Mouse (Mus musculus) MEL (cell line): Measurements from ENCODE around the gene Ccdc107. TPM values are rescaled to one million over a fixed set of nuclear protein-coding genes. Genes with fewer than 3 reads are reported as not detected.
A peak's percentile ranks its signal among the peaks of the same experiment; 100 is the strongest.

Source experiments
- DNase-seq: peaks from one replicate; pipeline ENCODE4 v3.0.0; 2011; ENCODE audit warnings: low read depth, low spot score
- H3K27ac ChIP-seq: 2 replicates; pipeline ENCODE4 v1.5.1; 2012; ENCODE audit warnings: low read depth, mild to moderate bottlenecking, control low read depth, low read length, moderate library complexity; ENCODE audit not compliant: control insufficient read depth
- H3K27me3 ChIP-seq, 2 experiments: fragments of 150-350 bp in 1 of 2; sonication (generic) in 1 of 2; 2 replicates each; pipeline ENCODE4 v1.6.1; 2012; ENCODE audit warnings: low read length in 2 of 2, mild to moderate bottlenecking in 2 of 2, improper control_type of control experiment in 1 of 2, moderate library complexity in 1 of 2; ENCODE audit not compliant: insufficient read depth in 2 of 2, control insufficient read depth in 1 of 2
- H3K36me3 ChIP-seq, 2 experiments: 2 replicates each; pipeline ENCODE4 v1.6.1; 2012 to 2014; ENCODE audit warnings: low read length in 2 of 2, improper control_type of control experiment in 1 of 2, inconsistent platforms in 1 of 2, mild to moderate bottlenecking in 1 of 2; ENCODE audit not compliant: insufficient read depth in 2 of 2, control insufficient read depth in 1 of 2
- H3K4me1 ChIP-seq, 2 experiments: fragments of 150-350 bp in 1 of 2; sonication (generic) in 1 of 2; 2 replicates each; pipeline ENCODE4 v1.6.1; 2012; ENCODE audit warnings: low read length in 2 of 2, improper control_type of control experiment in 1 of 2, mild to moderate bottlenecking in 1 of 2; ENCODE audit not compliant: insufficient read depth in 2 of 2, control insufficient read depth in 1 of 2
- H3K4me3 ChIP-seq, 2 experiments: fragments of 150-350 bp in 1 of 2; sonication (generic) in 1 of 2; 2 replicates each; pipeline ENCODE4 v1.5.1; 2012; ENCODE audit warnings: low read depth in 2 of 2, low read length in 2 of 2, mild to moderate bottlenecking in 2 of 2, moderate library complexity in 2 of 2, control low read depth in 1 of 2, improper control_type of control experiment in 1 of 2; ENCODE audit not compliant: control insufficient read depth in 1 of 2, insufficient read depth in 1 of 2
- H3K79me2 ChIP-seq: 2 replicates; pipeline ENCODE4 v1.6.1; 2012; ENCODE audit warnings: mild to moderate bottlenecking, low read length, moderate library complexity; ENCODE audit not compliant: control insufficient read depth, poor library complexity, insufficient read depth
- H3K9ac ChIP-seq: 2 replicates; pipeline ENCODE4 v1.6.1; 2012; ENCODE audit warnings: low read depth, mild to moderate bottlenecking, control low read depth, low read length, moderate library complexity; ENCODE audit not compliant: control insufficient read depth, poor library complexity, severe bottlenecking
- H3K9me3 ChIP-seq: fragments of 150-350 bp; sonication (generic); replicated peaks from 2 replicates; pipeline ENCODE4 v1.6.1; 2012; ENCODE audit warnings: mild to moderate bottlenecking, low read length, improper control_type of control experiment, moderate library complexity; ENCODE audit not compliant: insufficient read depth
- BHLHE40 ChIP-seq: IDR thresholded peaks from 2 replicates; pipeline ENCODE4 v1.6.1; 2012; ENCODE audit warnings: low read depth, mild to moderate bottlenecking, inconsistent platforms, low read length, improper control_type of control experiment, borderline replicate concordance
- CHD2 ChIP-seq: IDR thresholded peaks from 2 replicates; pipeline ENCODE4 v1.6.1; 2011; ENCODE audit warnings: low read length, improper control_type of control experiment
- CTCF ChIP-seq, 3 experiments: IDR thresholded peaks in 2 of 3; conservative IDR thresholded peaks in 1 of 3; 2 replicates each; pipeline ENCODE4 v1.5.1; 2011 to 2012; ENCODE audit warnings: low read length in 3 of 3, low read depth in 2 of 3, mild to moderate bottlenecking in 2 of 3, improper control_type of control experiment in 1 of 3, inconsistent platforms in 1 of 3, mixed read lengths in 1 of 3, moderate library complexity in 1 of 3; ENCODE audit not compliant: control insufficient read depth in 1 of 3, insufficient read depth in 1 of 3, poor library complexity in 1 of 3, severe bottlenecking in 1 of 3
- EP300 ChIP-seq, 2 experiments: IDR thresholded peaks; 2 replicates each; pipeline ENCODE4 v1.6.1; 2011; ENCODE audit warnings: improper control_type of control experiment in 2 of 2, low read length in 2 of 2, low read depth in 1 of 2, mild to moderate bottlenecking in 1 of 2
- ETS1 ChIP-seq: IDR thresholded peaks from 2 replicates; pipeline ENCODE4 v1.6.1; 2012; ENCODE audit warnings: low read depth, mild to moderate bottlenecking, inconsistent platforms, low read length, improper control_type of control experiment, moderate library complexity
- GABPA ChIP-seq: IDR thresholded peaks from 2 replicates; pipeline ENCODE4 v1.6.1; 2012; ENCODE audit warnings: low read depth, mild to moderate bottlenecking, inconsistent platforms, low read length, improper control_type of control experiment, moderate library complexity
- GATA1 ChIP-seq: IDR thresholded peaks from 2 replicates; pipeline ENCODE4 v1.6.1; 2011; ENCODE audit warnings: low read depth, low read length, improper control_type of control experiment
- KAT2A ChIP-seq: conservative IDR thresholded peaks from 2 replicates; pipeline ENCODE4 v1.6.1; 2012; ENCODE audit warnings: low read depth, low read length, improper control_type of control experiment, inconsistent platforms
- MAFK ChIP-seq: IDR thresholded peaks from 2 replicates; pipeline ENCODE4 v1.6.1; 2011; ENCODE audit warnings: low read depth, mild to moderate bottlenecking, low read length, improper control_type of control experiment, borderline replicate concordance
- MAX ChIP-seq: IDR thresholded peaks from 2 replicates; pipeline ENCODE4 v1.6.1; 2011; ENCODE audit warnings: low read length, improper control_type of control experiment
- MEF2A ChIP-seq: IDR thresholded peaks from 2 replicates; pipeline ENCODE4 v1.6.1; 2014; ENCODE audit warnings: low read depth, mild to moderate bottlenecking, inconsistent platforms, low read length, improper control_type of control experiment; ENCODE audit not compliant: poor library complexity, insufficient replicate concordance, severe bottlenecking; ENCODE audit errors: extremely low read depth
- MXI1 ChIP-seq: IDR thresholded peaks from 2 replicates; pipeline ENCODE4 v1.6.1; 2011; ENCODE audit warnings: mild to moderate bottlenecking, low read depth, low read length, improper control_type of control experiment
- NELFE ChIP-seq: IDR thresholded peaks from 2 replicates; pipeline ENCODE4 v1.6.1; 2011; ENCODE audit warnings: low read depth, low read length, improper control_type of control experiment
- NRF1 ChIP-seq: IDR thresholded peaks from 2 replicates; pipeline ENCODE4 v1.6.1; 2014; ENCODE audit warnings: low read depth, mild to moderate bottlenecking, inconsistent platforms, low read length, improper control_type of control experiment, moderate library complexity; ENCODE audit not compliant: poor library complexity, insufficient read depth, severe bottlenecking
- POLR2A ChIP-seq, 2 experiments: IDR thresholded peaks; 2 replicates each; pipeline ENCODE4 v1.6.1; 2011 to 2012; ENCODE audit warnings: low read length in 2 of 2, mild to moderate bottlenecking in 2 of 2, control low read depth in 1 of 2, improper control_type of control experiment in 1 of 2, low read depth in 1 of 2, moderate library complexity in 1 of 2; ENCODE audit not compliant: control insufficient read depth in 1 of 2, insufficient read depth in 1 of 2, poor library complexity in 1 of 2
- POLR2AphosphoS2 ChIP-seq: IDR thresholded peaks from 2 replicates; pipeline ENCODE4 v1.6.1; 2011; ENCODE audit warnings: low read length, improper control_type of control experiment
- RAD21 ChIP-seq: IDR thresholded peaks from 2 replicates; pipeline ENCODE4 v1.6.1; 2011; ENCODE audit warnings: mild to moderate bottlenecking, low read depth, low read length, improper control_type of control experiment
- RCOR1 ChIP-seq: IDR thresholded peaks from 2 replicates; pipeline ENCODE4 v1.6.1; 2012; ENCODE audit warnings: low read depth, mild to moderate bottlenecking, inconsistent platforms, low read length, improper control_type of control experiment
- SIN3A ChIP-seq: IDR thresholded peaks from 2 replicates; pipeline ENCODE4 v1.6.1; 2012; ENCODE audit warnings: low read length, improper control_type of control experiment, inconsistent platforms
- SMC3 ChIP-seq: IDR thresholded peaks from 2 replicates; pipeline ENCODE4 v1.6.1; 2011; ENCODE audit warnings: low read depth, low read length, improper control_type of control experiment
- TAL1 ChIP-seq: IDR thresholded peaks from 2 replicates; pipeline ENCODE4 v1.6.1; 2012; ENCODE audit warnings: mild to moderate bottlenecking, inconsistent platforms, low read length, moderate library complexity, mixed read lengths
- USF1 ChIP-seq: IDR thresholded peaks from 2 replicates; pipeline ENCODE4 v1.6.1; 2014; ENCODE audit warnings: low read depth, mild to moderate bottlenecking, inconsistent platforms, low read length, improper control_type of control experiment, moderate library complexity
- USF2 ChIP-seq, 2 experiments: IDR thresholded peaks; 2 replicates each; pipeline ENCODE4 v1.6.1; 2011 to 2012; ENCODE audit warnings: improper control_type of control experiment in 2 of 2, low read length in 2 of 2, borderline replicate concordance in 1 of 2, inconsistent platforms in 1 of 2, low read depth in 1 of 2, mild to moderate bottlenecking in 1 of 2; ENCODE audit not compliant: insufficient read depth in 1 of 2
- ZNF384 ChIP-seq: IDR thresholded peaks from 2 replicates; pipeline ENCODE4 v1.6.1; 2012; ENCODE audit warnings: low read depth, mild to moderate bottlenecking, inconsistent platforms, low read length, improper control_type of control experiment
- polyA plus RNA-seq, 2 experiments: library from polyadenylated mRNA; stranded (reverse) in 1 of 2; unstranded in 1 of 2; fragments of >175 nt in 1 of 2; fragments of >200 nt in 1 of 2; gene quantifications; 2 replicates each; pipeline versions ENCODE4 v1.2.1 to v1.2.4; 2012; ENCODE audit warnings: low replicate concordance in 2 of 2, low read depth in 1 of 2; ENCODE audit not compliant: insufficient read length in 2 of 2, insufficient read depth in 1 of 2, missing spikeins in 1 of 2
- total RNA-seq: library from RNA; depleted of rRNA; stranded (reverse); fragments of 300-350 nt; gene quantifications from 2 replicates; pipeline ENCODE4 v1.2.3, GENCODE M21; 2012

Gene Ccdc107
- total and polyA plus RNA-seq, 3 experiments: 44.3 to 56.7 TPM; not detected in 1

DNA sequence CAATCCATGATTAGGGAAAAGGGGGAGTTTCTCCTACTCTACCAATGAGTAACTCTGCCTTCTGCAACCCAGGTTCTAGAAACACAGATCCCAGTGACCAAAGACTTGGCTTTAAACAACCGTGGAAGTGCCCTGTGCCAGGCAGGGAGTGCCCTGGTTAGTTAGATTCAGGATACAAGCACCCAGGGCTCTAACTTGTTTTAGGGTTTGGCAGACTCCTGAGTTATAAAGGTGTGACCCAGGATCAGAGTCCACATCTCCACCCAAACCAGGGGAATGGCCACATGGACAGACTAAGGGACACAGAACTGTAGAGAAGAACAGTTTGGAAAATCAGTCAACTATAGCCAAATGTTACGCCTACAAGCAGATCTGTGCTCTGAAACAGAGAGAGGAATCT is 10.3 kb downstream of the Ccdc107 start:
- Histone ChIP-seq H3K27me3 (no peaks in the 10 kb centered on the region), H3K4me1 (peaks cover 12 to 25% of the 10 kb centered on the region in 2 experiments), H3K4me3 (no peak overlapping the region), H3K9ac (no peak overlapping the region), H3K36me3 (peaks cover 0 to 13% of the 10 kb centered on the region in 2 experiments; a peak in 2 of 4 replicates), H3K9me3 (no peaks in the 10 kb centered on the region), H3K79me2 (peaks cover 8% of the 10 kb centered on the region), H3K27ac (no peak overlapping the region)
- no peak for TF ChIP-seq MAX
- TF ChIP-seq NRF1: no peak
- no peak for TF ChIP-seq ETS1
- no peak for TF ChIP-seq CTCF (IDR thresholded peaks at IDR 0.05 in 2 of 3, conservative IDR thresholded peaks at IDR 0.05 in 1 of 3; ENCODE audit: control insufficient read depth in 1 of 3, insufficient read depth in 1 of 3, low read depth in 2 of 3, low read length in 3 of 3, poor library complexity in 1 of 3, severe bottlenecking in 1 of 3)
- no peak for TF ChIP-seq RCOR1
- no peak for TF ChIP-seq GABPA
- TF ChIP-seq MAFK: no peak
- TF ChIP-seq ZNF384: no peak
- DNase-seq: no peak

GRCm38 (mm10) chr4:43503506-43503905 is 10.8 kb downstream of the Ccdc107 start:
- no peak for TF ChIP-seq CHD2
- no peak for TF ChIP-seq POLR2AphosphoS2
- no peak for TF ChIP-seq EP300 (IDR thresholded peaks at IDR 0.05; ENCODE audit: low read depth in 1 of 2, low read length in 2 of 2)
- no peak overlapping the region for H3K4me3 ChIP-seq
- H3K27me3 ChIP-seq: no peaks in the 10 kb centered on the region

DNA sequence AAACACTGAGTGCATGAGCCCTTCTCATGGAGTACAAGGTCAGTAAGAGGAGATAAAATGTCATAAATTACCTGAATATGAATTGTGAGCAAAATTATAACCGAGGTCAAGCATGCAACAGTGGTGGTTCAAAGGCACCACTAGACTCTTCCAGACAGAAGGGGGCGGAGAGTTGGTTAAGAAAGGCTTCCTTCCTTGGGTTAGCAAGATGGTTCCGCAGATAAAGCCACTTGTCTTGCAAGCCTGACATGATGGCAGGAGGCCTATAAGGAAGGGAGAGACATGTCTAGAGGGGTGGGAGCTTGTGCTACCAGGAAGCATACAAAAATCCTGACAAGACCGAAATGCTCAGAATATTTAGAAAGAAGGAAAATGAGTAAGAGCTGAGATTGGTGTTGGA is 11.6 kb downstream of the Ccdc107 start:
- H3K27me3 ChIP-seq: no peaks in the 10 kb centered on the region
- peaks cover 16 to 28% of the 10 kb centered on the region in 2 experiments for H3K4me1 ChIP-seq
- DNase-seq: peak; percentile 83
- H3K9ac ChIP-seq: no peak overlapping the region
- H3K36me3 ChIP-seq: peaks cover 0 to 16% of the 10 kb centered on the region in 2 experiments; a peak in 2 of 4 replicates
- no peak overlapping the region for H3K4me3 ChIP-seq
- peaks cover 2% of the 10 kb centered on the region for H3K79me2 ChIP-seq
- 0 out of 2 replicates have a peak overlapping the region, but pooled peaks have one; percentile 23 for H3K27ac ChIP-seq
- no peaks in the 10 kb centered on the region for H3K9me3 ChIP-seq
- TF ChIP-seq POLR2AphosphoS2 (no peak), USF1 (no peak), SMC3 (no peak), GATA1 (peak; percentile 70; the same call in 1 of the 2 replicates), BHLHE40 (no peak), CTCF (IDR thresholded peaks at IDR 0.05 in 2 of 3, conservative IDR thresholded peaks at IDR 0.05 in 1 of 3; ENCODE audit: control insufficient read depth in 1 of 3, insufficient read depth in 1 of 3, low read depth in 2 of 3, low read length in 3 of 3, poor library complexity in 1 of 3, severe bottlenecking in 1 of 3) (no peak), RAD21 (no peak), USF2 (IDR thresholded peaks at IDR 0.05; ENCODE audit: borderline replicate concordance in 1 of 2, insufficient read depth in 1 of 2, low read depth in 1 of 2, low read length in 2 of 2) (no peak), ZNF384 (no peak), SIN3A (0 out of 2 replicates have a peak, but pooled peaks have one; percentile 20), POLR2A (IDR thresholded peaks at IDR 0.05; ENCODE audit: control insufficient read depth in 1 of 2, insufficient read depth in 1 of 2, low read depth in 1 of 2, low read length in 2 of 2, poor library complexity in 1 of 2) (no peak), MXI1 (no peak), RCOR1 (0 out of 2 replicates have a peak, but pooled peaks have one; percentile 34), TAL1 (peak; percentile 48), EP300 (IDR thresholded peaks at IDR 0.05; ENCODE audit: low read depth in 1 of 2, low read length in 2 of 2) (peak; percentile 6 to 53; a peak in 2 of 4 replicates), ETS1 (no peak), NRF1 (no peak), MEF2A (no peak), NELFE (no peak), KAT2A (no peak)

More at GRCm38 (mm10) chr4:43503506-43503905, 10.8 kb downstream of the Ccdc107 start:
- no peak for DNase-seq
- no peak overlapping the region for H3K9ac ChIP-seq
- H3K4me1 ChIP-seq: peaks cover 12 to 23% of the 10 kb centered on the region in 2 experiments
- H3K36me3 ChIP-seq: peaks cover 0 to 13% of the 10 kb centered on the region in 2 experiments; a peak in 2 of 4 replicates
- no peaks in the 10 kb centered on the region for H3K9me3 ChIP-seq
- no peak overlapping the region for H3K27ac ChIP-seq
- H3K79me2 ChIP-seq: peaks cover 8% of the 10 kb centered on the region
